Mouse (Mus musculus) hindbrain, embryonic 16.5 days (tissue): ENCODE data around the gene Stx8. TPM values are rescaled to one million over a fixed set of nuclear protein-coding genes. Genes with fewer than 3 reads are reported as not detected.

Experiments used
- ATAC-seq: fragments of 200-750 bp; cut with Nextera tagmentation; 2 replicates; pipeline ENCODE4 v1.8.0; 2017; ENCODE audit warnings: moderate TSS enrichment, moderate library complexity
- H3K27ac ChIP-seq: fragments of 300-500 bp; sonication (generic); 2 replicates; pipeline ENCODE4 v1.5.1; 2014; ENCODE audit warnings: low read depth, mild to moderate bottlenecking, control low read depth, low read length, moderate library complexity
- H3K27me3 ChIP-seq: fragments of 300-500 bp; sonication (generic); replicated peaks from 2 replicates; pipeline ENCODE4 v1.6.1; 2014; ENCODE audit warnings: low read length; ENCODE audit not compliant: control insufficient read depth, insufficient read depth
- H3K36me3 ChIP-seq: fragments of 300-500 bp; sonication (generic); 2 replicates; pipeline ENCODE4 v1.6.1; 2014; ENCODE audit warnings: mild to moderate bottlenecking, low read length, moderate library complexity, mixed read lengths; ENCODE audit not compliant: control insufficient read depth, insufficient read depth
- H3K4me1 ChIP-seq: fragments of 300-500 bp; sonication (generic); 2 replicates; pipeline ENCODE4 v1.6.1; 2014; ENCODE audit warnings: low read depth, low read length; ENCODE audit not compliant: control insufficient read depth, insufficient read depth
- H3K4me2 ChIP-seq: fragments of 300-500 bp; sonication (generic); 2 replicates; pipeline ENCODE4 v1.6.1; 2014; ENCODE audit warnings: mild to moderate bottlenecking, low read length, control low read depth, moderate library complexity
- H3K4me3 ChIP-seq: fragments of 300-500 bp; sonication (generic); 2 replicates; pipeline ENCODE4 v1.5.1; 2014; ENCODE audit warnings: mild to moderate bottlenecking, low read length, control low read depth, moderate library complexity
- H3K9ac ChIP-seq: fragments of 300-500 bp; sonication (generic); 2 replicates; pipeline ENCODE4 v1.6.1; 2014; ENCODE audit warnings: low read depth, mild to moderate bottlenecking, control low read depth, low read length, moderate library complexity
- H3K9me3 ChIP-seq: fragments of 300-500 bp; sonication (generic); 2 replicates; pipeline ENCODE4 v1.6.1; 2014; ENCODE audit warnings: mild to moderate bottlenecking, low read length, moderate library complexity; ENCODE audit not compliant: control insufficient read depth
- WGBS: fragments of 180-500 bp; shearing (Covaris S2); extraction: QIAGEN DNeasy Blood & Tissue Kit; methylation state at CpG from one replicate; pipeline ENCODE4 v1.1.7; 2014; 5-methylcytosine and 5-hydroxymethylcytosine counted together
- polyA plus RNA-seq: library from polyadenylated mRNA; unstranded; fragments of >200 nt; fragmentation: Nextera tagmentation; extraction: Ambion mirVana; gene quantifications from 2 replicates; pipeline ENCODE4 v1.2.1, GENCODE M21; 2015

The Stx8 gene
- polyA plus RNA-seq, 1 experiment from 2014 or later = 61.6 TPM

- no peak overlapping the region for H3K4me2 ChIP-seq
- no peak for ATAC-seq
- H3K27me3 ChIP-seq = no peaks in the 10 kb centered on the region
Observed at GRCm38 (mm10) chr11:67967831-67968230, 1.8 kb downstream of the Stx8 start.

GRCm38 (mm10) chr11:67972606-67973005 is 6.6 kb downstream of the Stx8 start:
- 90% methylated on average over 1 of the region's 1 CpGs for WGBS
- H3K4me1 ChIP-seq = no peaks in the 10 kb centered on the region
- no peaks in the 10 kb centered on the region for H3K27me3 ChIP-seq
- H3K9me3 ChIP-seq = no peaks in the 10 kb centered on the region
- H3K27ac ChIP-seq = no peak overlapping the region
- H3K4me3 ChIP-seq = no peak overlapping the region
- H3K9ac ChIP-seq = no peak overlapping the region
- H3K36me3 ChIP-seq = peaks cover 3% of the 10 kb centered on the region; the same call in 1 of the 2 replicates
- no peak for ATAC-seq
- no peak overlapping the region for H3K4me2 ChIP-seq

More at GRCm38 (mm10) chr11:67967831-67968230, 1.8 kb downstream of the Stx8 start:
- Histone ChIP-seq H3K9ac (no peak overlapping the region), H3K9me3 (no peaks in the 10 kb centered on the region), H3K36me3 (peaks cover 3% of the 10 kb centered on the region; the same call in 1 of the 2 replicates), H3K27ac (no peak overlapping the region), H3K4me1 (peaks cover 12% of the 10 kb centered on the region), H3K4me3 (no peak overlapping the region)
- WGBS = 74% methylated on average over 11 of the region's 11 CpGs

GRCm38 (mm10) chr11:67973225-67973624 is 7.2 kb downstream of the Stx8 start:
- Histone ChIP-seq H3K36me3 (peaks cover 3% of the 10 kb centered on the region; the same call in 1 of the 2 replicates), H3K27me3 (no peaks in the 10 kb centered on the region), H3K9me3 (no peaks in the 10 kb centered on the region), H3K9ac (no peak overlapping the region), H3K4me3 (no peak overlapping the region), H3K4me1 (no peaks in the 10 kb centered on the region), H3K27ac (no peak overlapping the region), H3K4me2 (no peak overlapping the region)
- WGBS = 89% methylated on average over 5 of the region's 5 CpGs
- no peak for ATAC-seq

GRCm38 (mm10) chr11:67975252-67975651 is 9.3 kb downstream of the Stx8 start:
- H3K4me3 ChIP-seq = no peak overlapping the region
- no peak overlapping the region for H3K9ac ChIP-seq
- H3K4me2 ChIP-seq = no peak overlapping the region
- no peak for ATAC-seq
- 13% methylated on average over 2 of the region's 2 CpGs for WGBS
- H3K27me3 ChIP-seq = no peaks in the 10 kb centered on the region
- H3K36me3 ChIP-seq = no peaks in the 10 kb centered on the region; the same call in 1 of the 2 replicates
- no peaks in the 10 kb centered on the region for H3K4me1 ChIP-seq
- no peaks in the 10 kb centered on the region for H3K9me3 ChIP-seq
- no peak overlapping the region for H3K27ac ChIP-seq

- no peaks in the 10 kb centered on the region for H3K36me3 ChIP-seq
- no peak overlapping the region for H3K27ac ChIP-seq
- ATAC-seq = no peak
- H3K4me1 ChIP-seq = no peaks in the 10 kb centered on the region
- no peaks in the 10 kb centered on the region for H3K9me3 ChIP-seq
- no peak overlapping the region for H3K4me2 ChIP-seq
- H3K9ac ChIP-seq = no peak overlapping the region
- H3K4me3 ChIP-seq = no peak overlapping the region
- no peaks in the 10 kb centered on the region for H3K27me3 ChIP-seq
- 95% methylated on average over 6 of the region's 6 CpGs for WGBS
Observed at GRCm38 (mm10) chr11:67983564-67983963, 17.6 kb downstream of the Stx8 start.

- Histone ChIP-seq H3K27ac (no peak overlapping the region), H3K9me3 (no peaks in the 10 kb centered on the region), H3K4me2 (no peak overlapping the region), H3K4me1 (no peaks in the 10 kb centered on the region), H3K27me3 (no peaks in the 10 kb centered on the region), H3K36me3 (no peaks in the 10 kb centered on the region), H3K4me3 (no peak overlapping the region), H3K9ac (no peak overlapping the region)
- no peak for ATAC-seq
- 82% methylated on average over 4 of the region's 4 CpGs for WGBS
Observed at GRCm38 (mm10) chr11:67991240-67991639, 25.2 kb downstream of the Stx8 start.

GRCm38 (mm10) chr11:67995965-67996364 is 30.0 kb downstream of the Stx8 start:
- Histone ChIP-seq H3K4me3 (no peak overlapping the region), H3K9me3 (no peaks in the 10 kb centered on the region), H3K27me3 (no peaks in the 10 kb centered on the region), H3K36me3 (no peaks in the 10 kb centered on the region), H3K27ac (no peak overlapping the region), H3K4me2 (no peak overlapping the region), H3K9ac (no peak overlapping the region), H3K4me1 (no peaks in the 10 kb centered on the region)
- 82% methylated on average over 4 of the region's 4 CpGs for WGBS
- no peak for ATAC-seq

- Histone ChIP-seq H3K4me3 (no peak overlapping the region), H3K4me2 (no peak overlapping the region), H3K9ac (no peak overlapping the region), H3K4me1 (no peaks in the 10 kb centered on the region), H3K9me3 (no peaks in the 10 kb centered on the region), H3K27ac (no peak overlapping the region), H3K36me3 (no peaks in the 10 kb centered on the region), H3K27me3 (no peaks in the 10 kb centered on the region)
- WGBS = 93% methylated on average over 3 of the region's 3 CpGs
- no peak for ATAC-seq
Observed at GRCm38 (mm10) chr11:67998905-67999304, 32.9 kb downstream of the Stx8 start.

GRCm38 (mm10) chr11:67999629-68000028 is 33.6 kb downstream of the Stx8 start:
- no peak overlapping the region for H3K4me2 ChIP-seq
- H3K27me3 ChIP-seq = no peaks in the 10 kb centered on the region
- no peak overlapping the region for H3K9ac ChIP-seq
- ATAC-seq = no peak
- no peak overlapping the region for H3K27ac ChIP-seq
- H3K4me1 ChIP-seq = no peaks in the 10 kb centered on the region
- 69% methylated on average over 5 of the region's 5 CpGs for WGBS
- H3K4me3 ChIP-seq = no peak overlapping the region
- H3K9me3 ChIP-seq = no peaks in the 10 kb centered on the region
- H3K36me3 ChIP-seq = no peaks in the 10 kb centered on the region

- no peak for ATAC-seq
- Histone ChIP-seq H3K4me1 (peaks cover 5% of the 10 kb centered on the region), H3K9me3 (no peaks in the 10 kb centered on the region), H3K4me2 (no peak overlapping the region), H3K27ac (no peak overlapping the region), H3K9ac (no peak overlapping the region), H3K4me3 (no peak overlapping the region), H3K36me3 (no peaks in the 10 kb centered on the region), H3K27me3 (no peaks in the 10 kb centered on the region)
- WGBS = 17% methylated on average over 6 of the region's 6 CpGs
Observed at GRCm38 (mm10) chr11:68004191-68004590, 38.2 kb downstream of the Stx8 start.
